Mouse (Mus musculus): ENCODE measurements around the gene Pdzrn4. TPM values are rescaled to one million over a fixed set of nuclear protein-coding genes. Genes with fewer than 3 reads are reported as not detected.

Pdzrn4 gene
- total RNA-seq, 1 experiment, result not detected

- peaks cover 0 to 2% of the 10 kb centered on the region in 2 experiments; a peak in 1 of 4 replicates for H3K4me1 ChIP-seq (ENCODE audit: control insufficient read depth in 2 of 2, insufficient read depth in 2 of 2, low read length in 2 of 2, poor library complexity in 1 of 2)
- H3K4me3 ChIP-seq (ENCODE audit: insufficient read depth in 1 of 2, low read depth in 1 of 2, low read length in 2 of 2, poor library complexity in 1 of 2, severe bottlenecking in 1 of 2), result no peak overlapping the region
- no peak for TF ChIP-seq ZC3H11A (IDR thresholded peaks at IDR 0.05; ENCODE audit: borderline replicate concordance, low read depth, low read length)
- no peak for TF ChIP-seq MAFK (IDR thresholded peaks at IDR 0.05; ENCODE audit: insufficient read depth, low read depth, low read length)
- TF ChIP-seq CHD2 (IDR thresholded peaks at IDR 0.05; ENCODE audit: low read depth, low read length), result no peak
- no peak for TF ChIP-seq HCFC1 (IDR thresholded peaks at IDR 0.05; ENCODE audit: borderline replicate concordance, insufficient read depth, low read length)
- no peak for TF ChIP-seq ZNF384 (IDR thresholded peaks at IDR 0.05; ENCODE audit: low read depth, low read length)
- no peaks in the 10 kb centered on the region for H3K9me3 ChIP-seq (ENCODE audit: control insufficient read depth, insufficient read depth, low read depth, low read length)
- H3K27ac ChIP-seq (ENCODE audit: insufficient read depth, low read depth, low read length, poor library complexity, severe bottlenecking), result no peak overlapping the region
- no peak for DNase-seq (ENCODE audit: low read depth, low spot score)
- no peaks in the 10 kb centered on the region for H3K36me3 ChIP-seq (ENCODE audit: control insufficient read depth, insufficient read depth, low read length, poor library complexity, severe bottlenecking)
- in situ Hi-C loops (cut with MboI; ENCODE audit: low sequenced_read_pairs in 2 of 2, unreplicated experiment in 2 of 2), result no loop called here
- H3K9ac ChIP-seq (ENCODE audit: insufficient read depth, low read depth, low read length, poor library complexity, severe bottlenecking), result no peak overlapping the region
Observed at GRCm38 (mm10) chr15:92558592-92558991, 161.9 kb downstream of the Pdzrn4 start.

GRCm38 (mm10) chr15:92562149-92562548, 165.5 kb downstream of the Pdzrn4 start:
- no peaks in the 10 kb centered on the region for H3K36me3 ChIP-seq (ENCODE audit: control insufficient read depth, insufficient read depth, low read length, poor library complexity, severe bottlenecking)
- H3K27ac ChIP-seq (ENCODE audit: insufficient read depth, low read depth, low read length, poor library complexity, severe bottlenecking), result no peak overlapping the region
- H3K4me3 ChIP-seq (ENCODE audit: insufficient read depth in 1 of 2, low read depth in 1 of 2, low read length in 2 of 2, poor library complexity in 1 of 2, severe bottlenecking in 1 of 2), result no peak overlapping the region
- no peak overlapping the region for H3K9ac ChIP-seq (ENCODE audit: insufficient read depth, low read depth, low read length, poor library complexity, severe bottlenecking)
- H3K9me3 ChIP-seq (ENCODE audit: control insufficient read depth, insufficient read depth, low read depth, low read length), result no peaks in the 10 kb centered on the region
- in situ Hi-C loops (cut with MboI; ENCODE audit: low sequenced_read_pairs in 2 of 2, unreplicated experiment in 2 of 2), result no loop called here
- no peak for DNase-seq (ENCODE audit: low read depth, low spot score)
- no peaks in the 10 kb centered on the region for H3K4me1 ChIP-seq (ENCODE audit: control insufficient read depth in 2 of 2, insufficient read depth in 2 of 2, low read length in 2 of 2, poor library complexity in 1 of 2)
- TF ChIP-seq ZC3H11A (IDR thresholded peaks at IDR 0.05; ENCODE audit: borderline replicate concordance, low read depth, low read length) (no peak), MAFK (IDR thresholded peaks at IDR 0.05; ENCODE audit: insufficient read depth, low read depth, low read length) (no peak)

- Histone ChIP-seq H3K9ac (ENCODE audit: insufficient read depth, low read depth, low read length, poor library complexity, severe bottlenecking) (no peak overlapping the region), H3K27ac (ENCODE audit: insufficient read depth, low read depth, low read length, poor library complexity, severe bottlenecking) (no peak overlapping the region), H3K4me1 (ENCODE audit: control insufficient read depth in 2 of 2, insufficient read depth in 2 of 2, low read length in 2 of 2, poor library complexity in 1 of 2) (no peaks in the 10 kb centered on the region), H3K4me3 (ENCODE audit: insufficient read depth in 1 of 2, low read depth in 1 of 2, low read length in 2 of 2, poor library complexity in 1 of 2, severe bottlenecking in 1 of 2) (no peak overlapping the region), H3K36me3 (ENCODE audit: control insufficient read depth, insufficient read depth, low read length, poor library complexity, severe bottlenecking) (no peaks in the 10 kb centered on the region), H3K9me3 (ENCODE audit: control insufficient read depth, insufficient read depth, low read depth, low read length) (no peaks in the 10 kb centered on the region)
- no peak for DNase-seq (ENCODE audit: low read depth, low spot score)
- TF ChIP-seq ZC3H11A (IDR thresholded peaks at IDR 0.05; ENCODE audit: borderline replicate concordance, low read depth, low read length) (no peak), CHD2 (IDR thresholded peaks at IDR 0.05; ENCODE audit: low read depth, low read length) (no peak), MAFK (IDR thresholded peaks at IDR 0.05; ENCODE audit: insufficient read depth, low read depth, low read length) (no peak), ZNF384 (IDR thresholded peaks at IDR 0.05; ENCODE audit: low read depth, low read length) (no peak), HCFC1 (IDR thresholded peaks at IDR 0.05; ENCODE audit: borderline replicate concordance, insufficient read depth, low read length) (no peak)
- in situ Hi-C loops (cut with MboI; ENCODE audit: low sequenced_read_pairs in 2 of 2, unreplicated experiment in 2 of 2), result no loop called here
Observed at GRCm38 (mm10) chr15:92563576-92563975, 166.9 kb downstream of the Pdzrn4 start.

GRCm38 (mm10) chr15:92570526-92571243, 174.0 kb downstream of the Pdzrn4 start:
- no peak for DNase-seq (ENCODE audit: low read depth, low spot score)
- TF ChIP-seq ZC3H11A (IDR thresholded peaks at IDR 0.05; ENCODE audit: borderline replicate concordance, low read depth, low read length), result no peak
- TF ChIP-seq CHD2 (IDR thresholded peaks at IDR 0.05; ENCODE audit: low read depth, low read length), result no peak
- TF ChIP-seq MAFK (IDR thresholded peaks at IDR 0.05; ENCODE audit: insufficient read depth, low read depth, low read length), result no peak
- TF ChIP-seq ZNF384 (IDR thresholded peaks at IDR 0.05; ENCODE audit: low read depth, low read length), result no peak
- TF ChIP-seq HCFC1 (IDR thresholded peaks at IDR 0.05; ENCODE audit: borderline replicate concordance, insufficient read depth, low read length), result no peak

GRCm38 (mm10) chr15:92571244-92571539, 174.5 kb downstream of the Pdzrn4 start:
- no peaks in the 10 kb centered on the region for H3K36me3 ChIP-seq (ENCODE audit: control insufficient read depth, insufficient read depth, low read length, poor library complexity, severe bottlenecking)
- H3K4me1 ChIP-seq (ENCODE audit: control insufficient read depth in 2 of 2, insufficient read depth in 2 of 2, low read length in 2 of 2, poor library complexity in 1 of 2), result no peaks in the 10 kb centered on the region
- DNase-seq (ENCODE audit: low read depth, low spot score), result no peak
- no peak overlapping the region for H3K4me3 ChIP-seq (ENCODE audit: insufficient read depth in 1 of 2, low read depth in 1 of 2, low read length in 2 of 2, poor library complexity in 1 of 2, severe bottlenecking in 1 of 2)
- no peaks in the 10 kb centered on the region for H3K9me3 ChIP-seq (ENCODE audit: control insufficient read depth, insufficient read depth, low read depth, low read length)
- no peak overlapping the region for H3K9ac ChIP-seq (ENCODE audit: insufficient read depth, low read depth, low read length, poor library complexity, severe bottlenecking)
- H3K27ac ChIP-seq (ENCODE audit: insufficient read depth, low read depth, low read length, poor library complexity, severe bottlenecking), result no peak overlapping the region
- TF ChIP-seq CHD2 (IDR thresholded peaks at IDR 0.05; ENCODE audit: low read depth, low read length), result no peak
- no peak for TF ChIP-seq ZC3H11A (IDR thresholded peaks at IDR 0.05; ENCODE audit: borderline replicate concordance, low read depth, low read length)
- TF ChIP-seq MAFK (IDR thresholded peaks at IDR 0.05; ENCODE audit: insufficient read depth, low read depth, low read length), result no peak
- TF ChIP-seq ZNF384 (IDR thresholded peaks at IDR 0.05; ENCODE audit: low read depth, low read length), result no peak
- no peak for TF ChIP-seq HCFC1 (IDR thresholded peaks at IDR 0.05; ENCODE audit: borderline replicate concordance, insufficient read depth, low read length)
- in situ Hi-C loops (cut with MboI; ENCODE audit: low sequenced_read_pairs in 2 of 2, unreplicated experiment in 2 of 2), result no loop called here

More at GRCm38 (mm10) chr15:92570526-92571243, 174.0 kb downstream of the Pdzrn4 start:
- H3K36me3 ChIP-seq (ENCODE audit: control insufficient read depth, insufficient read depth, low read length, poor library complexity, severe bottlenecking), result no peaks in the 10 kb centered on the region
- no peak overlapping the region for H3K4me3 ChIP-seq (ENCODE audit: insufficient read depth in 1 of 2, low read depth in 1 of 2, low read length in 2 of 2, poor library complexity in 1 of 2, severe bottlenecking in 1 of 2)
- in situ Hi-C loops (cut with MboI; ENCODE audit: low sequenced_read_pairs in 2 of 2, unreplicated experiment in 2 of 2), result no loop called here
- no peaks in the 10 kb centered on the region for H3K4me1 ChIP-seq (ENCODE audit: control insufficient read depth in 2 of 2, insufficient read depth in 2 of 2, low read length in 2 of 2, poor library complexity in 1 of 2)
- no peak overlapping the region for H3K27ac ChIP-seq (ENCODE audit: insufficient read depth, low read depth, low read length, poor library complexity, severe bottlenecking)
- no peaks in the 10 kb centered on the region for H3K9me3 ChIP-seq (ENCODE audit: control insufficient read depth, insufficient read depth, low read depth, low read length)
- H3K9ac ChIP-seq (ENCODE audit: insufficient read depth, low read depth, low read length, poor library complexity, severe bottlenecking), result no peak overlapping the region

All from ES-E14 (cell line).